Mouse (Mus musculus) activated CD4-positive, CD25-positive, alpha-beta regulatory T cell, adult 4 months (primary cell): ENCODE results near the gene Fam83b. TPM values are rescaled to one million over a fixed set of nuclear protein-coding genes. Genes with fewer than 3 reads are reported as not detected.

Experiments used
- ATAC-seq: one replicate; pipeline ENCODE4 v1.8.0; 2017
- polyA plus RNA-seq, 2 experiments: library from polyadenylated mRNA; unstranded; fragments of 100-300 nt; shearing (Covaris generic); gene quantifications; one replicate each; pipeline ENCODE4 v1.2.1; 2017

Gene Fam83b
- polyA plus RNA-seq, result not detected

DNA sequence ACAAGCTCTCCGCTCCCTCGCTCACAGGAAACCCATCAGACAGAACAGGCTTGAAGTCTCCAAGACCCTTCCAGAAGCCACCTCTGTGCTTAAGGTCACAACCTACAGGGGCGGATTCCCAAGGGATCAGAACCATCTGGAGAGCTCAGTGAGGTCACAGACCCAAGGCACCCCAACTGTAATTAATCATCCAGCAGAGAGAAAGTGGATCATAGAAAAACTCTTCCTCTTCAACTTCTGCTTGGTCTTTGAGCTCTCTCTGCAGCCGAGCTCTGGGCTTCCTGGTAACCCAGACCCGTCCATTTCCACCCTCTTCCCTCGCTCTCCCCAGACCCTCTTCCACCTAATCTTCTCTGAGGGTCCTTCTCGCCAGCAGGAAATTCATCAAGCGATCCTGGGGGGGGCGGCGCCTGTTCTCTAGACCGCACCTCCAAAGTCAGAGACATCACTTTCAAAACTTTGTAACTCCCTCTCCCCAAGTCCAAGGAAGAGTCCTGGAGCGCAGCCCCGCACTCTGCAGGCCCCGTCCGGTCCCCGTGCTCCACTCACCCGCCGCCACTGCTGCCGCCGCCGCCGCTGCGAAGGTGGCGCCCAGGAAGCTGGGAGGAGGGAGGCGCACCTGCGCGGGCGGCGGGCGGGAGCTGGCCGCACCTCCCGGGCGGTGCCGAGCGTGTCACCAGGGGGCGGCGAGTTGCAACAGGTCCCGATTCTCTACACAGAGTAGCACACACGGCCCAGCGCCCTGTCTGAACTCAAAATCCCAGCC lies at the start of gene Fam83b:
Gene Fam83b (minus strand): TSS at position 602 of the 766 bp plus-strand sequence.
- no peak for ATAC-seq

DNA sequence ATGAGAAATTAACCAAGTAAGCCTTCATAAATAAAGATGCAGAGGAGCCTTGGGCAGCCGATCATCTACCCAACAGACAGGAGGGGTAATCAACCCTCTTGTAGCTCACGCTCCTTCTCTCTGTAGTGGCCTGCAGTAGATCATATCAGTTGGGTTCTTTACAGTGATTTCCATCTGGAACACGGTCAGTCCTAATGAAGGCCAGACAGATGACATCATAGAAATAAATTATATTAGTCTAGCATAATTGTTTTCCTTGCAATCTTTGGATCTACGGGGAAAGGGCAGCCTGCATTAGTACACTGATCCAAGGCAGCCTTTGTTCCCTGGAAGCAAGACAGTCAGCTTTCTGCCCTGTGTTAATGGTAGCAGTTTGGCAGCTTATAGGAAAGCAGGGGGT lies 47.2 kb upstream of the Fam83b start:
- ATAC-seq, result no peak

DNA sequence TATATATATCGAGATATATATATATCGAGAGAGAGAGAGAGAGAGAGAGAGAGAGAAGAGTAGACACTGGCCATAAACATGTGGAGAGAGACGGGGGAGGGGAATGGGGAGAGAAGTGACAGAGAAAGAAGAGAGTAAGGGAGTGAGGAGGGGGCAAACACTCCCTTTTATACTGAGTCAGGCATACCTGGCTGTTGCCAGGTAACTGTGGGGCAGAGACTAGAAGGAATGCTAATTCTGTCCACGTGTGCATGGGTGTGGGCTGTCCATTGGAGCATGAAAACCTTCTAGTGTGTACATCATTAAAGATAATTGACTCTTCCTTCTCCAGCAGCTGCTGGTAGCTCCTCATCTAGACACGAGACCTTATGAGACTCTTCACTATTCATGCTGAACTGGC lies 36.8 kb upstream of the Fam83b start:
- ATAC-seq, result no peak

DNA sequence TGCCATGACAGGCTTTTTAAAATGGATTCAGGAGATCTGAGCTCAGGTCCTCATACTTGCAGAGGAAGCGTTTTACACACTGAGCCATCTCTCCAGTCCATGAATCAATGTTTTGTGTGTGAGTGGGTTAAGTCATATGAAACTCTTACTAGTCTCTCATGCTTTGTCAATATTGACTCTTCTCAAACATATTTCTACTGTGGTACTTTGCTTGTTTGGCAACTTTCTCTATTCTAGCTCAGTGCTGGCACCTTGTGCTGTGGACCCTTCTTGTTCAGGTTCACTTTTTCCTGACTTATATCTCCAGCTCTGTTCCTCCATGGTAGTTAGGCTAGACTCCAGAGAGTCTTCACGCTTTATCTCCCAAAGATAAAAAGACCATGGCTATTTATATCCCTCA lies 36.0 kb upstream of the Fam83b start:
- no peak for ATAC-seq

DNA sequence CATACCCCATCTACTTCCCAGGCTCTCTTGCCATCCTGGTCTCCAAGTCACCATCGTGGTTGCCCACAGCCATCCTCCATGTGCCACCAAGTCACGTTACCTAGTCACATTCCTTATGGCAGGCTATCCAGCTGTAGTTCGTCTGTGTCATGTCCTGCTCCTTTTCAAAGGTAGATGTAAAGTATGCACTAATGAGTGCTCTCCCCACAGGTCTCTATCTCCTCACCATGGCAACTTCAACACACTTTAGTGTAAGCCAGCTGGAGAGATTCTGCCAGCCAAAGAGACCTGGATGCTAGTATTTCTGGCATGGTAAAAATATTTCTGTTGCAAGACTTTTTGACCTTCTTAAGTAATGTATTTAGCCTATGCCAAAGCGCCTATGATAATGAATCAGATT lies 30.5 kb upstream of the Fam83b start:
- ATAC-seq, result no peak

DNA sequence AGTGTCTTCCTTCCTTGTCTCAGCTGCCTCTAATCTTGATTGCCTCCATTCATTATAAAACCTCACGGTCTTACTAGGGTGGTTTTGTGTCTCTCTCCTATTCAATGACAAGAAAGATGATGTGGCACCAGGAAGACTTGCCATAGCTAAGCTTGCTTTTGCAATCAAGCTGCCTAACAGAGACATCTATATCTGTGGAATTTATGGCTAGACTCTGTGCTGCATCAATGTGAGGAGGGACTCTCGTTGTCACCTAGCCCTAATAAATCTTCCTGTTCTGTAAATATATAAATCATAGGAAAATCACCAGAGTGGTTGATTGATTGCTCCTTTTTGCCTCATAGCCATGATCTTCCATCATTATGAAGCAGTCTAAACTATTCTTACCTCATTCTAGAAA lies 26.9 kb upstream of the Fam83b start:
- no peak for ATAC-seq

DNA sequence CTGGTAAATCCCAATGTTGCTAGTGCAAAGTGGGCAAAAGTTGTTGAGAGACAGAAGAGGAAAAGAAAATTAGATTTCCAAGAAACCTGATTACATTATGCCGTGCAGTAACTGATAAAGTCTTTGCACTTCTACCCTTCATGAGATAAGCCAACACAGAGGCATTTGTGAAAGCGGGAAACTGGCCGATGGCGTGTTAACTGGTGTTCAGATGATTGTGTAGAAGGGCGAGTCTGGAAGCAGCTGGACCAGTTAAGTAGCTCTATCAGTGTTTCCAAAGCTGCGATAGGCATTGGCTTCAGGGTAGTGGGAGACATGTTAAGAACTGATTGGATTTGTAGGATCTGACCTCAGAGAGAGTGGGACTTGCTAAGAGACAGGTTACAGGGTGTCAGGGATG lies 17.0 kb upstream of the Fam83b start:
- no peak for ATAC-seq

DNA sequence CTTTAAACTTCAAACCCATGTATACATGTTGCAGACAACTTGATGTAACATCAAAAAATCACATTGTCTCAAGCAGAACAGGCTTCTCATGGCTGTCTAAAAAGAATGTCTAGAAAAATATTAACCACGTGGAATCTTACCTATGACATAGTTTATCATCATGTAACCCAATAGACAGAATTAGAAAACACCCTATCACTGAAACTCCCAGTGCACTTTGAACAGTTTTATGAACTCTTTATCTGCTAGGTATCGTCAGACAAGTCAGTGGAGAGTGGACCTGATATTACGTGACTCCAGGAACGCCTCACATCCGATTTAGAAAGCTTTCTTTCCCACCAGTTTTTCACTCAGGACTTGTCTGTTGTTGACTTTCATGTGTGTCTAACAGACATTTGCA lies 15.1 kb upstream of the Fam83b start:
- ATAC-seq, result no peak

DNA sequence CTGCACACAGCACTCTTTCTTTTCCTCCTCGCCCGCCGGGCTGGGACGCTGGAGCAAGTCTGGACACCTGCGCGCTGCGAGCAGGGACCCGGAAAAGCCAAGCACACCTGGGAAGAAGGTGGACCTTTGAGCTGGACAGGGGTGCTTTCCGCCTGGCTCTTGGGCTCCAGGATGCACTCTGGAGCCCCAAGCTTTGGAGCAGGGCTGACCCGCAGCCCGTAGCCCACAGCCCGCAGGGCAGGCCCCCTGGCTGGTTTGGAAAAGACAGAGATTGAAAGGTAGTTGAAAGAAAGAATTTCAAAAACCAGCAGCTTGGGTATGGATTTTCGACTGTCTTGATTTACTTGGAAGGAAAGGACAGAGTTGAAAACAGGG lies 352 bp upstream of the Fam83b start:
- no peak for ATAC-seq

DNA sequence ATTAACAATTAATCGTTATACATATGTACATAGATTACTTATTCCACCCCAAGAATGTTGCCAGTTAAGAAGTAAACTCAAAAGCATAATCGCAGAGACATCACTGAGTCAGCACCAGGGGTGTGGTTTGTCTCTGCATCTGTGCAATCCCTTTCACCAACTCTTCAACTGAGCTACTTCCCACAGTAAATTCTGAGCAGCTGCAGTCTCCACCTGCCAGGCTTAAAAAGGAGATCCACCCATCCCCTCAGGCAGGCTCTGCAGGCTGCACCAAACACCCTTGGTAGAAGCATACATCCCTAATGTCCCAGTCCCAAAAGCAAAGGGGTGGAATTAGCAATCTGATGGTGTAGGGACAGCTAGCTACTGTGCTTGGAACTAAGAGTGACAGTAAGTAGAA lies 1.3 kb downstream of the Fam83b start:
- ATAC-seq, result no peak

DNA sequence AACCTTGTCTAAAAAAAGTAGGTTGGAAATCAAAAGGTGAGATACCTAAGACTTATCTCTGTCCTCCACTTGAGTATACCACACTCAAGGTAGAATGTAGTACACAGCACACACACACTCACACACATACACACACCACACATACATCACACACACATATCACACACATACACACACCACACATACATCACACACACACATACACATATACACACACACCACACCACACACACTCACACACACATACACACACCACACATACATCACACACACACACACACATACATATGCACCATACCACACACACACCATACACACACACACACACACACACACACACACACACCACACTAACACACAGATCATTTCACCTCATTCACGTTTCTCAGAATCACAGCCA lies 2.8 kb downstream of the Fam83b start:
- ATAC-seq, result no peak

DNA sequence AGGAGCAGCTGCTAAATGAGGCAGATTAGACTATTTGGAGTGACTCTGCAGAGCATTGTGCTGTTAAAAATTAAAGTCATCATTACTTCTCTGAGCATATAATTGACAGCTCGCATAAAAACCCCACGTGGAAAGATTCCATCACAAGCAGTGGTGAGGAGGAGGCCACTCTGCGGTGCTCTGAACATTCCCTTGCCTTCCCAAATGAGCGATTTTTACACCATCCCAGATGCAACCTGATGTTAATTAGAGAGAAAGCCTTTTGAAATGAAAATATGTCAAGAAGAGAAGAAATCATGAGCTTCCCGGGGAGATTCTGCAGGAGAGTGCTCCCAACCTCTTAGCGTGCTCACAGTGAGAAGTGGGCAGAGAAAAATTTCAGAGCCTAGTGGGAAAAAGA lies 4.1 kb downstream of the Fam83b start:
- ATAC-seq, result no peak

DNA sequence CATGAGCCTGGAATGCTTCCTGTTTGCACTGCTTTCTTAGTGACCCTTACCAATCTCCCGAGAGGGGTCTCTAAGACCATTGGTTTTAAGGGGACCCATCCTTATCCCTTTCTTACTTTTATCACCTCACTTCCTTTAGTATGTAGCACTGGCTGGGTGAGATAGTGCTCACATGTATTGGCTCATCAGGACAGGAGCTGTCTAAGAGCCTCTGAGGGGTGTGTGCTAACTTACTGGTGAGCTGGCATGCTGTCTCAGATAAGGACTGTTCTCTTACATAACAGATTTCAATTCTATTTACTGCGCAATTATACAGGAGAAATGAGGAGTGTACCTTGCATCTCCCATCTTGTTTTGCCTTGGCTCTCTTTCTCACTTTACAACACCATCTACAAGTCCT lies 7.7 kb downstream of the Fam83b start:
- no peak for ATAC-seq

DNA sequence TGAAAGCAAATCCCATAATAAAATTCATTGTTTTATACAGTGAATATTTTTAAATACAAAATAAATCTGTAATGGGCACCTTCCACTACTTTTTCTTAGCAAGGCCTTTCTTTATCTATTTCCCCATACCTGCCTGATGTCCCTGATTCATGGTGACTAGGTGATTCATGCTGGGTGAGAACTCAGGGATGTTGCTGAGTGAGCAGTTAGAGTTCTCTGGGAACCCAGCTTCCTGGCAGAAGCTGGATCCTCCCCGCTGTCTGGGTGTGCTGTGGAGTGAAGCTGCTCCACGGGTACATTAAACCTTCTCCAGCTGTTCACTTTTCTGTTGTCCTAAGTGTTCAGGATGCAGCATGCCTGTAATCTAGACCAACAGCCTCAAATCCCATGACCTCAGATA lies 13.2 kb downstream of the Fam83b start:
- no peak for ATAC-seq

DNA sequence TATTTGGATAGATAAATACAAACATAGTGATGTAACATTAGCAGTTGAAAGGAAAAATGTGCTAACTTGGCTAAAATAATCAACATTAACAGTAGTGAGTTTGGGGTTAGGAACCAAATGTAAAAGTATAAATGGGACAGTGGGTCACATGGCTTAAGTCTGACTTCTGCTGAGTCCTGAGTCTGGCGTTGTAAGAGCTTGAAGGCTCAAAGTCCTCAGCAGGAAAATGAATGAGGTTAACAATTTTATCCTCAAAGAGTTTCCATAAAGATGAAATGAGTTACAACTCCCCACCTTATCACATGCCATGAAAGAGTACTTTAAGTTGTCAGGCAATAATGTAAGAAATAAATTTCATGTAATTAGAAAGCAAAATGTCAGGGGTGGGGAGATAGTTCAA lies 13.8 kb downstream of the Fam83b start:
- no peak for ATAC-seq

DNA sequence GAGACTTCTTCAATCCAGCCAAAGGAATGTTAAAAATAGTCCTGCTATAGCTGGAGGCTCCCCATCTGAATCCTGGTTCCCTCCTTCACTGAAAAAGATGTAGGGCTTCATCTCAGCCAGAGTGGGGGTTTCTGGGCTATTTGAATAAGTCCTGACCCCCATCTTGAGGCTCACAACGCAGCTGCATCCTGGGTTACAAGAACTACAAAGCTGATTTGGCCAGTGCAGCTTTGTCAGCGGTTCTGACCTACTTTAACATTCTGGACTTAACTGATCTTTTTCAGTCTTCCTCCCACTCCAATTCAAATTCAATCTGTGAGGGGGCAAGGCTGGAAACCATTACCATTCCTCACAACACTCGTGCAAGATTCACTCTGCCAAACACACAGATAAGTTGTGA lies 20.2 kb downstream of the Fam83b start:
- ATAC-seq, result no peak

DNA sequence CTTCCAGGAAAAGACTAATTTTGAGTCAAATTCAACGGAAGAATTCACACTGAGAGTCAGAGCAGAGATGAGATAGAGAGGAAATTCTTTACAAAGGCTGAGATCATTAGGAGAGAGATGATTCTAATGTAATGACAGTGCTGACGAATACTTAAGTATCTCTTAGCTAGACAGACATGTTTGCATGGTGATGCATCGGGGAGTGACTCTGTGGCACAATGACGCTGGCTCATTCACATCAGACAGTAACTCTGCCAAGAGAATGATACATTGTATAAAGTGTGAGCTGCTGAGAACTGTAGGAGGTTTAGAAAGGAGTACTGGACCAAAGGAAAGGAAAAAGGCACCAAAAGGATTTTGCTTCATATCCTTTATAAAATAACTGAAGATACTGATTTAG lies 26.2 kb downstream of the Fam83b start:
- no peak for ATAC-seq

DNA sequence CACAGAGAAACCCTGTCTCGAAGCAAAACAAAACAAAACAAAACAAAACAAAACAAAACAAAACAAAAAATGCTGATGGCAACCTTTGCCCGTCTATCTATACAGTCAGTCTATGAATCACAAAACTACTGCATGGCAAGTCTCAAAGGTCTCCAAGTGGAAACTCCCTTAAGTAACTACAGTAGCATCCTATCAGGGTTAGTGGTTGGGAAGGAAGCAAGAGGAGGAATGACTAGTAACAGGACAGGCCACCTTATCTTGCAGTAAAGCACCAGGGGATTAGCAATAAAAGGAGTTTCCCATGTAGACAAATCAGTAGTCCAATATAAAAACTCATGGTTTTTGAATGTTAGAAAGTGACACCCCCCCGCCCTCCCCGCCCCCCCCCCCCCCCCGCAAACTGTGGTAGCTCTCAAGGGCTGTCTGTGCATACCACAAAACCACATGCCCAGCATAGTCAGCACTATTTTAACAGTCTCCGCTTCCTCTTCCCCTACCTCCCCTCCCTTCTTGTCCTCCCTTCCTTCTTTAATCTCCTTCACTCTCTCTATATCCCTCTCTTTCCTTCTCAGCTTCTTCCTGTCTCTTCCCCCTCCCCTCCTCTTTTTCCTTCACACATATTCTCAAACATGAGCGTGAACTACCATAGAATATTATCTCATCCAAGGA lies 26.8 kb downstream of the Fam83b start:
- ATAC-seq, result no peak

DNA sequence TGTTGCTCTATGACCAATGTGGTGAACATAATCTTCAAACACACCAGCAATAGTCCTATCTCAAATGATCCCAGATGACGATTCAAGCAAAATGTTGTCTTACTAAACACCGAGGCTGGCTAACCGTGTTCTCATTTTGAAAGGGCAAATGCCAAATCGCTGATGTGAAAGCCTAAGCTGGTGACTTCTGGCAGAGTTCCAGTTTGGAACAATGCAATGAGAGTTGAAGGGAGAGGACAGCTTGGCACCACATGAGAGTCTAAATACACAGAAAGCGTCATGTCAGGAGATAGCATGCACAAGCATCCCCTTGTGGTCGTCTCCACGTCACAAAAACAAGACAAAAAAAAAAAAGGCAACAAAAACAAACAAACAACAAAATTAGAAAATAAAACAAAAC lies 27.6 kb downstream of the Fam83b start:
- no peak for ATAC-seq

DNA sequence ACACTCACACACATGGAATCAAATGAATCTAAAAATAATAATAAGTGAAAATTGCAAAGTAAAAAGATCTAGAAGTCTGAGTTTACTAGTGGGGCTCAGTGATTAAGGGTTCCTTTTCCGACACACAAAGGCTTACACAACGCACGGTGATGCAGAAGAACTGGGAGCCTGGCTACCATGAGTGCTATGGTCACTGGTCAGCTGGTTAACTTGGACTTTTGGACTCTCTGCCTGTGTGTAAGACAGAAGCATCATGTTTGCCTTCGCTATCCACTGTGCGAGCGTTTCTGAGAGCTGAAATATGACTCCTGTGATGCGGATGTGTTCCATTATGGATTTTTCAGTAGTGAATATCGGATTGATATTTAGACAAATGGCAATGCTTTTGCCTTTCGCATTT lies 30.9 kb downstream of the Fam83b start:
- ATAC-seq, result no peak

DNA sequence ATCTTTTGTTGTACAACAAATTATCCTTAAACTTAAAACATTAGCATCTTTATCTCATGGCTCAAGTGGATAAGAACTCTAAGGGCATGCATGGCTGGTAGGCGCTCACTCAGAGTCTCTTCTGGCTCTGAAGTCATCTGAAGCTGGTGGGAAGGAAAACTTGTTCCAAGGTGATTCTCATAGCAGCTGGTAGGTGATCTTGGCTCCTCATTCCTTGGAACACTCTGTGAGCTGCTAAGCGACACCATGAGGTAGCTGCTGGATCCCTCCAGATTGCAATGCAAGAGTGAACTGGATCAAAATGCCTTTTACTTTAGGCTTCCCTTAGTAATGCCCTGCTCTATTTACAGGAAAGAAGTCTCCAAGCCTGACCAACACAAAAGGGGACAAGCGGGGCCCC lies 34.5 kb downstream of the Fam83b start:
- no peak for ATAC-seq

DNA sequence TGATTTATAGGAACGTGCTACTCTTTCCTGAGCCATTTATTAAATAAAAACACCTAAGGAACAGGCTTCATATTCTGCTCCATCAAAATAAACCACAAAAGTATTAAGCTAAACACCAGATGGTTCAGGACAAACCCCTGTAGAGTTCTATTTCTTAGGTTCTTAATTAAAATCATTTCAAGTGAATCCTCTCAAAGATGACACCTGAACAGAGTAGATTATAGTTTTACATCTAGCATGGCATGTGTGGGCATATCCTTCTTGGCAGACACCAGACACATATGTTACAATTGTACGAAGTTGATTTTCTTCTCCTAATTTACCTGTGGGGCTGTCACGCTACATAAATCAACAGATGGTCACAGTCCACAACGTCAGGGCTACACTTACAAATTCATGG lies 35.5 kb downstream of the Fam83b start:
- ATAC-seq, result no peak

DNA sequence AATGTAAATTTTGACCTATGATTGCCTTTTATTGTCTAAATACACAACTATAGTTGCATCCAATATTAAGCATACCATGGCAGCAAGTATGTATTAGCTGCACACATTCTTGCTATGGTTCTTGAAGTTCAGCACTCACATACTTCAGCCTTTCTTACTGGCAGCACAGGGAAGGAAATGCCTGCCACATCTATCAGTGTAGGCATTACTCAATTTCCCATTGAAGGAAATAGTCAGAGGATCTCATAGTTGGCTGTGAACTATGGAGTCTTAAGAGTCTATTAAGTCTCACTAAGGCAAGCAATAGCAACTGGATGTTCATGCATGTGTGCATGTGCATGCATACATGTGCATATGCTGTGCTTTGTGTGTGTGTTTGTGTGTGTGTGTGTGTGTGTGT lies 41.3 kb downstream of the Fam83b start:
- no peak for ATAC-seq

DNA sequence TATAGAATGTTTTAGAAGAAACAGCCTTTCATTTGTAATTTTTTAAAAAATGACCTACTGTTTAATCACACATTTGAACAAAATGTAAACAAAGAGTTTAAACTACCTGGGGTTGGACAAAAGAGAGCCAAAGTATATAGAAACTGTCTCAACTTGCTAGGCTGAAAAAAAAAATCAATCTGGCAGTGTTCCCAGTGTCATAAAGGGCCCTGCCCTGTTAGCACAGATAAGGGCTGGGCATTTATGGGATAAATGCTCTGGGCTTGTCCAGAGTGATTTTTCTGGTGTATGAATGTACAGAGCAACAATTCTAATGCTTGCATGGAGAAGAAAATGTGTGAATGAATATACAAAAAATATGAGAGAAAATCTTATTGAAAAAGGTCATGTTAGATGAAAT lies 43.8 kb downstream of the Fam83b start:
- no peak for ATAC-seq

DNA sequence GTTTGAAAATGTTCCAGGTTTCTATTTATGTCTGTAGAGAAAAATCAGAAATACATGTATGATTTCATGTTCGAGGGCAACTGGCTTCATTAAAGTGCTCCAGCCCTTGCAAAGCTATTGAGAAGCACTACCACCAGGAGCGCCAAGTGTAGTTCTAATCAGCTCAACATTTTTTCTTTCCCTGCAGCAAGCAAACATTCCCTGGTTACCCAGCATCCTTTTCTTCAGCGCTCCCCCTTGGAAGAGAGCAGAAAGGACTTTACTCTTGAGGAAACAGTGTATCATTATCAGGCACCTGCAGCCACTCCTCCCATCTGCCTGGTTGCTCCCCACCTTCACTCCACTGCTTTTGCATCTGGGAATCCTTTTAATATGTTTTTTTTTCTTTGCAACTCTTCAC lies 45.3 kb downstream of the Fam83b start:
- no peak for ATAC-seq
